Mouse (Mus musculus): ENCODE measurements around the gene Nfib. TPM values are rescaled to one million over a fixed set of nuclear protein-coding genes. Genes with fewer than 3 reads are reported as not detected.

Gene Nfib
- polyA plus RNA-seq, 1 experiment from 2014 or later: 41.4 TPM

- no peaks in the 10 kb centered on the region for H3K36me3 ChIP-seq
- H3K27ac ChIP-seq: no peak overlapping the region
- no peak overlapping the region for H3K9ac ChIP-seq
- WGBS: 78% methylated on average over 2 of the region's 2 CpGs
- H3K4me3 ChIP-seq (replicated peaks): no peak overlapping the region
- peaks cover 8% of the 10 kb centered on the region for H3K4me1 ChIP-seq (replicated peaks)
- H3K4me2 ChIP-seq (replicated peaks): no peak overlapping the region
- no peaks in the 10 kb centered on the region for H3K27me3 ChIP-seq (replicated peaks)
- no peak for ATAC-seq
- H3K9me3 ChIP-seq: no peaks in the 10 kb centered on the region
These were observed 176.6 kb downstream of the Nfib start for GRCm38 (mm10) chr4:82528978-82529377.

DNA sequence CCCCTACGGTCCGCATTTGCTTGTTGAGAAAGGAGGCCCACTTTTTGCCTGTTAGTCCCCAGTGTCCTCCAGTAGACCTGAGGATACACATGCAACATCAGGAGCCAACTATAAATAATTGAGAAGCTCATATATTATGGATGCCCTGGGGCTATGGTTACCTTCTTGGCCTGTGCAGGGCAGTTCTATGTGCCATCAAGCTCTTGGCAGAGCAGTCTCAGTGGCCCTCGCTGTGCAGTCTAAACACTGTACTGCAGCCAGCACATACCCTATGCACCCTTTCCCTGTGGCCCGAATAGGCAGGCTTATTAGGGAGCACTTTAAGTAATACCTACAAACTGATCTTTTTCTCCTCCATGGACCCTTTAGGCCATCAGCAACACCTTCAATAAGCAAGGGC, 185.6 kb downstream of the Nfib start:
- no peak for ATAC-seq
- H3K27me3 ChIP-seq (replicated peaks): no peaks in the 10 kb centered on the region
- H3K4me3 ChIP-seq (replicated peaks): no peak overlapping the region
- no peak overlapping the region for H3K27ac ChIP-seq
- WGBS: 96% methylated on average over 4 of the region's 4 CpGs
- H3K36me3 ChIP-seq: no peaks in the 10 kb centered on the region
- H3K4me1 ChIP-seq (replicated peaks): no peaks in the 10 kb centered on the region
- H3K9me3 ChIP-seq: no peaks in the 10 kb centered on the region
- no peak overlapping the region for H3K4me2 ChIP-seq (replicated peaks)
- no peak overlapping the region for H3K9ac ChIP-seq

DNA sequence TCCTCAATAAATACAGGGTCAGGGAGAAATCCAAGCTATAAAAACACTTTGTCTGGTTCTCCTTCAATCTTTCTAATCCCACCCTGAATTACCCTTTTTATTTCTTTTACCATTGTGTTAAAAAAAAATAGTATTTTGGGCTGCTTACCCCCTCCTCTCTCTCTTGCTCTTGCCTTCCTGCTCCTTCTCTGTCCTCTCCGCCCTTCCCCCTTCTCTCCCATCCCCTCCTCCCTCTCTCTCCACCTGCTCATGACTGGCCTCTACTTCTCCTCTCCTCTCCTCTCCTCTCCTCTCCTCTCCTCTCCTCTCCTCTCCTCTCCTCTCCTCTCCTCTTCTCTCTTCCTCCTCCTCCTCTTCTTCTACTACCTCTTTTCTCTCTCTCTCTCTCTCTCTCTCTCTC, 187.4 kb downstream of the Nfib start:
- no peak overlapping the region for H3K9ac ChIP-seq
- no peak for ATAC-seq
- no peaks in the 10 kb centered on the region for H3K4me1 ChIP-seq (replicated peaks)
- H3K27ac ChIP-seq: no peak overlapping the region
- H3K4me3 ChIP-seq (replicated peaks): no peak overlapping the region
- no peak overlapping the region for H3K4me2 ChIP-seq (replicated peaks)
- H3K9me3 ChIP-seq: no peaks in the 10 kb centered on the region
- 88% methylated on average over 1 of the region's 1 CpGs for WGBS
- no peaks in the 10 kb centered on the region for H3K27me3 ChIP-seq (replicated peaks)
- no peaks in the 10 kb centered on the region for H3K36me3 ChIP-seq

GRCm38 (mm10) chr4:82517311-82517710, 188.2 kb downstream of the Nfib start:
- Histone ChIP-seq H3K9me3 (no peaks in the 10 kb centered on the region), H3K9ac (no peak overlapping the region), H3K4me1 (replicated peaks) (no peaks in the 10 kb centered on the region), H3K4me3 (replicated peaks) (no peak overlapping the region), H3K4me2 (replicated peaks) (no peak overlapping the region), H3K27ac (no peak overlapping the region), H3K27me3 (replicated peaks) (no peaks in the 10 kb centered on the region), H3K36me3 (no peaks in the 10 kb centered on the region)
- ATAC-seq: no peak
- WGBS: 83% methylated on average over 7 of the region's 7 CpGs

DNA sequence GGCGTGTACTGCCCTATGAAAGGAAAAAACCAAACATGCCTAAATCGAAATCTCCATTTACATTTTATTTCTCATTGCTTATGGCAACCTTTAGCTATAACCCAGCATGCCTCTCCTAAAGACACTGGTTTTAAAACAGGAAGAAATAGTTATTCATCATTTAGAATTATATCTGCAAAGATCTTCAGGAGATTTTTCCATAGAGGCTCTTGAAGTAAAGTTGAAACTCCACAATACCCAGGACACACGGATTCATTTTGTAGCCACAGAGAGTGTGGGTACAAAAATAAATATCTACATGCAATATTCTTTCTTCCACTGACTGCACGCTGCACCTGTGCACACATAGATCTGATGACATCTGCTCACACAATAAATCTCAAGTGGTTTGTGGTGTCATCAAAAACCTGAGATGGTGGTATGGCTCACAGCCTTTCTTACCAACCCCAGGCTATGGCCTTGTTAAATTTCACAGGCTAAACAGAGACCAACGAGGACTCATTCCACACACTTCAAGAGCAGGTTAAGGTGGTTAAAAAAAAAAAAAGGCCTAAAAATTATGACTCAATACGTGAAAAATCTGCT, 189.2 kb downstream of the Nfib start:
- no peak for ATAC-seq

DNA sequence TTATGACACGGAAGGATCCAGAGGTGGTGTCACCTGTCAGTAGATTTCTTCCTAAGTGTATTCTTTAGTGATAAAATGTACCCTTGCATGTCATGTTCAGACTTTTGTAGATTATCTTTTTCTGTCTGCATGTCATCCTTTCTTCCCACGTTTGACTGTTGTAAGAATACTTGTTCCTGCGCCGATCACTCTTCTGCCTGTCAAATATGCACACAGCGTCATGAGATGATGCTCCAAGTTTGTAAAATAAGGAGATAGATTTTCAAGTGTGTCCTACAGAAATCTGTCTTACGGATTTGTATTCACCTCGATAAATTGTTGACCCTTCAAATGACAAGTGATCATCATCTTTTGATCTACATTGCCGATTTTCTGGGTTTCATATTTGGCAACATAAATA, 190.6 kb downstream of the Nfib start:
- H3K4me1 ChIP-seq (replicated peaks): peaks cover under 1% of the 10 kb centered on the region; the same call in 1 of the 2 replicates
- no peaks in the 10 kb centered on the region for H3K36me3 ChIP-seq
- H3K4me3 ChIP-seq (replicated peaks): no peak overlapping the region
- no peak overlapping the region for H3K9ac ChIP-seq
- ATAC-seq: no peak
- H3K27ac ChIP-seq: no peak overlapping the region
- WGBS: 88% methylated on average over 8 of the region's 8 CpGs
- no peaks in the 10 kb centered on the region for H3K27me3 ChIP-seq (replicated peaks)
- no peaks in the 10 kb centered on the region for H3K9me3 ChIP-seq
- no peak overlapping the region for H3K4me2 ChIP-seq (replicated peaks)

More for the DNA sequence above, 189.2 kb downstream of the Nfib start:
- no peak overlapping the region for H3K4me2 ChIP-seq (replicated peaks)
- H3K4me1 ChIP-seq (replicated peaks): no peaks in the 10 kb centered on the region
- no peaks in the 10 kb centered on the region for H3K9me3 ChIP-seq
- no peaks in the 10 kb centered on the region for H3K27me3 ChIP-seq (replicated peaks)
- WGBS: 76% methylated on average over 6 of the region's 6 CpGs
- no peaks in the 10 kb centered on the region for H3K36me3 ChIP-seq
- H3K9ac ChIP-seq: no peak overlapping the region
- H3K27ac ChIP-seq: no peak overlapping the region
- H3K4me3 ChIP-seq (replicated peaks): no peak overlapping the region

GRCm38 (mm10) chr4:82514373-82514772, 191.2 kb downstream of the Nfib start:
- H3K4me3 ChIP-seq (replicated peaks): no peak overlapping the region
- 38% methylated on average over 1 of the region's 1 CpGs for WGBS
- H3K9ac ChIP-seq: no peak overlapping the region
- no peak overlapping the region for H3K4me2 ChIP-seq (replicated peaks)
- no peaks in the 10 kb centered on the region for H3K9me3 ChIP-seq
- H3K27me3 ChIP-seq (replicated peaks): no peaks in the 10 kb centered on the region
- no peak overlapping the region for H3K27ac ChIP-seq
- no peak for ATAC-seq
- H3K4me1 ChIP-seq (replicated peaks): peaks cover 6% of the 10 kb centered on the region; the same call in 1 of the 2 replicates
- no peaks in the 10 kb centered on the region for H3K36me3 ChIP-seq

GRCm38 (mm10) chr4:82513426-82513750, 192.2 kb downstream of the Nfib start:
- H3K9ac ChIP-seq: peak overlapping the region; percentile 64

GRCm38 (mm10) chr4:82512743-82513425, 192.7 kb downstream of the Nfib start:
- H3K9me3 ChIP-seq: no peaks in the 10 kb centered on the region
- H3K9ac ChIP-seq: peak overlapping the region; percentile 65
- 1% methylated on average over 62 of the region's 63 CpGs for WGBS

More at GRCm38 (mm10) chr4:82513426-82513750, 192.2 kb downstream of the Nfib start:
- Histone ChIP-seq H3K4me2 (replicated peaks) (peak overlapping the region; percentile 83), H3K4me3 (replicated peaks) (peak overlapping the region; percentile 47), H3K27me3 (replicated peaks) (no peaks in the 10 kb centered on the region), H3K27ac (peak overlapping the region; percentile 87), H3K36me3 (no peaks in the 10 kb centered on the region), H3K4me1 (replicated peaks) (peaks cover 10% of the 10 kb centered on the region; the same call in 1 of the 2 replicates), H3K9me3 (no peaks in the 10 kb centered on the region)
- WGBS: 1% methylated on average over 14 of the region's 14 CpGs
- no peak; the same call in 1 of the 2 replicates for ATAC-seq

DNA sequence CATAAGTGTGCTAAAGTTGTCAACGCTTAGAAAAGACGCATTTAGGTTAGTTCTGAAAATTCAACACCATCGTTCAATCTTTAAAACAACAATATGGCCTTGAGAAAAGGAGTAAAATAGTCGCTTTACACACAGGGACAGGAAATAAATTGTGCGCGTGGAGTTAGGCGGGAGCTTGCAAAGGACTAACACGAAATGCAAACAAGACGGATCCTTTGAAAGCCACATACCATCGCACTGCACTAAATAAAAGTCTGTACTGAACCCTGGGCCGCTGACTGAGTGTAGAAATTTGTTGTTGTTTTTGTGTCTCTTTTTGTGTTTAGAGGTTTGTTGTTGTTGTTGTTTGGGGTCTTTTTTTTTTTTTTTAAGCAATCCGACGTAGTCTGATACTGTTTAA, 193.2 kb downstream of the Nfib start:
- H3K4me2 ChIP-seq (replicated peaks): peak overlapping the region; percentile 83
- H3K27ac ChIP-seq: peak overlapping the region; percentile 93
- peak overlapping the region; percentile 65 for H3K9ac ChIP-seq
- H3K9me3 ChIP-seq: no peaks in the 10 kb centered on the region
- H3K4me1 ChIP-seq (replicated peaks): peaks cover 16% of the 10 kb centered on the region
- ATAC-seq: no peak
- H3K4me3 ChIP-seq (replicated peaks): peak overlapping the region; percentile 47
- WGBS: 4% methylated on average over 13 of the region's 13 CpGs
- H3K27me3 ChIP-seq (replicated peaks): no peaks in the 10 kb centered on the region
- no peaks in the 10 kb centered on the region for H3K36me3 ChIP-seq

More at GRCm38 (mm10) chr4:82512743-82513425, 192.7 kb downstream of the Nfib start:
- peak; percentile 96 for ATAC-seq
- H3K36me3 ChIP-seq: no peaks in the 10 kb centered on the region
- peak overlapping the region; percentile 93 for H3K27ac ChIP-seq
- H3K4me1 ChIP-seq (replicated peaks): peaks cover 12% of the 10 kb centered on the region
- peak overlapping the region; percentile 83 for H3K4me2 ChIP-seq (replicated peaks)
- peak overlapping the region; percentile 47 for H3K4me3 ChIP-seq (replicated peaks)
- no peaks in the 10 kb centered on the region for H3K27me3 ChIP-seq (replicated peaks)

DNA sequence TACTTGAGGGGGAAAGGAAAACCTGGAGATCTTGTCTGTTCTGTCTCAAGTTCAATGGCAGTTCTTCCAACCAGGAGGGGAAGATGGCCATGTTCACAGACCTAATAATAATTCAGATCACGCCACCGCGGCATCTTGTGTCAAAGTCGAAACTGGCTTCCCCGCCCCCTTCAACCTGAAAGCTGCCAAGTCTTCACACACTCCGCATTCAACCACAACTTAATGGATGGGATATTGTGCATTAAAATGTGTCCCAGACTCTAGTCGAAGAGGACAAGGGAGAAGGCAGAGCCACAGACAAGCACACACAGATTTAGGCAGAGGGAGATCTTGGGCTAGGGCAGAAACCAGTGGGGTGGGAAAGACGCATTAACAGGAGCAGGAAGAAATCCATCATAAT, 194.0 kb downstream of the Nfib start:
- Histone ChIP-seq H3K4me2 (replicated peaks) (peak overlapping the region; percentile 83), H3K4me1 (replicated peaks) (peaks cover 16% of the 10 kb centered on the region), H3K4me3 (replicated peaks) (peak overlapping the region; percentile 20), H3K36me3 (no peaks in the 10 kb centered on the region), H3K27me3 (replicated peaks) (no peaks in the 10 kb centered on the region), H3K9ac (peak overlapping the region; percentile 36), H3K9me3 (no peaks in the 10 kb centered on the region), H3K27ac (peak overlapping the region; percentile 93)
- no peak for ATAC-seq
- WGBS: 3% methylated on average over 8 of the region's 8 CpGs

DNA sequence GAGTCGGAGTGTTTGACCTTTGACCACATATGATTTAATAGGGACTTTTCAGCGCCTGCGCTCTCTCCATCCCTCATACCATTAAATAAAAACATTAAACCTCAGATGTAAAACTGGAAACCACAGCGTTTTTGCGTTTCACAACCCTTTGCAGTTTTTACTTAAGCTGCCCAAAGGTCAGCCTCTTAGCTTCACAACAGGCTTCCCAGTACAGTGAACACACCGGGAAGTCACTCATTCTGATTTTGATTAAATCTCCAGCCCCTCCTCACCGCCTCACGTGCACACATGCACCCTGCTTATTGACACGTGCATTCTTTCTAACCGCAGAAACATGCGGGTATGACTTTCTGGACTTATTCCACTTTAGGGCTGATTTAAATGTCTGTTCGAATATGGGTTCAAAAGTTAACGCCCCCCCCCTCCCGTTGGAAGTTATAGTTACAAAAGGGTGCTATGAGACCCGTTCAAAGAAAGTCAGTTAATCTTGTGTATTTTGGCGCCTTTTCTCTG, 194.5 kb downstream of the Nfib start:
- Histone ChIP-seq H3K27ac (peak overlapping the region; percentile 93), H3K36me3 (no peaks in the 10 kb centered on the region), H3K4me1 (replicated peaks) (peaks cover 16% of the 10 kb centered on the region), H3K4me3 (replicated peaks) (peak overlapping the region; percentile 20; the same call in 1 of the 2 replicates), H3K4me2 (replicated peaks) (peak overlapping the region; percentile 83), H3K27me3 (replicated peaks) (no peaks in the 10 kb centered on the region), H3K9ac (peak overlapping the region; percentile 36), H3K9me3 (no peaks in the 10 kb centered on the region)
- ATAC-seq: no peak
- WGBS: 6% methylated on average over 16 of the region's 16 CpGs

All from intestine, embryonic 15.5 days (tissue).